Mouse (Mus musculus) kidney, postnatal 0 days (tissue): ENCODE measurements around the gene Gm21885. TPM values are rescaled to one million over a fixed set of nuclear protein-coding genes. Genes with fewer than 3 reads are reported as not detected.

Experiments used
- ATAC-seq: fragments of 200-750 bp; cut with Nextera tagmentation; replicated peaks from 2 replicates; pipeline ENCODE4 v1.8.0; 2017; ENCODE audit warnings: low read depth, moderate number of reproducible peaks, moderate TSS enrichment, moderate library complexity; ENCODE audit not compliant: low FRiP score
- DNase-seq: peaks from one replicate; pipeline ENCODE4 v3.0.0-alpha.2; 2016; ENCODE audit warnings: low spot score
- H3K27ac ChIP-seq: fragments of 300-500 bp; sonication (generic); 2 replicates; pipeline ENCODE4 v1.5.1; 2014; ENCODE audit warnings: mild to moderate bottlenecking
- H3K27me3 ChIP-seq: fragments of 300-500 bp; sonication (generic); 2 replicates; pipeline ENCODE4 v1.6.1; 2014; ENCODE audit warnings: low read length, mixed read lengths; ENCODE audit not compliant: insufficient read depth
- H3K36me3 ChIP-seq: fragments of 300-500 bp; sonication (generic); 2 replicates; pipeline ENCODE4 v1.6.1; 2014; ENCODE audit warnings: low read length, mixed read lengths; ENCODE audit not compliant: insufficient read depth
- H3K4me1 ChIP-seq: fragments of 300-500 bp; sonication (generic); replicated peaks from 2 replicates; pipeline ENCODE4 v1.6.1; 2014; ENCODE audit warnings: antibody characterized with exemption, low read length, mixed read lengths; ENCODE audit not compliant: insufficient read depth
- H3K4me2 ChIP-seq: fragments of 300-500 bp; sonication (generic); 2 replicates; pipeline ENCODE4 v1.6.1; 2014; ENCODE audit warnings: mild to moderate bottlenecking, low read length, moderate library complexity, mixed read lengths
- H3K4me3 ChIP-seq: fragments of 300-500 bp; sonication (generic); replicated peaks from 2 replicates; pipeline ENCODE4 v1.5.1; 2014; ENCODE audit warnings: low read depth, low read length
- H3K9ac ChIP-seq: fragments of 300-500 bp; sonication (generic); 2 replicates; pipeline ENCODE4 v1.6.1; 2014; ENCODE audit warnings: low read depth, low read length
- H3K9me3 ChIP-seq: fragments of 300-500 bp; sonication (generic); replicated peaks from 2 replicates; pipeline ENCODE4 v1.6.1; 2016; ENCODE audit warnings: low read length, inconsistent platforms, mixed read lengths
- CTCF ChIP-seq: IDR thresholded peaks from 2 replicates; pipeline ENCODE4 v1.5.1; 2016; ENCODE audit warnings: antibody characterized with exemption, low read depth, mild to moderate bottlenecking, moderate library complexity
- WGBS: fragments of 180-500 bp; shearing (Covaris S2); extraction: QIAGEN DNeasy Blood & Tissue Kit; methylation state at CpG from one replicate; pipeline ENCODE4 v1.1.7; 2014; 5-methylcytosine and 5-hydroxymethylcytosine counted together
- polyA plus RNA-seq: library from polyadenylated mRNA; unstranded; fragments of >200 nt; fragmentation: Nextera tagmentation; extraction: Ambion mirVana; gene quantifications from 2 replicates; pipeline ENCODE4 v1.2.1, GENCODE M21; 2015

Gene Gm21885
- polyA plus RNA-seq, 1 experiment from 2014 or later, result 0.28 TPM

GRCm38 (mm10) chr11:94328644-94329025 lies 47.0 kb downstream of the Gm21885 start:
- Histone ChIP-seq H3K27me3 (no peaks in the 10 kb centered on the region), H3K9me3 (no peaks in the 10 kb centered on the region), H3K36me3 (no peaks in the 10 kb centered on the region), H3K4me3 (peak overlapping the region; percentile 70), H3K9ac (peak overlapping the region; percentile 98), H3K4me2 (peak overlapping the region; percentile 79), H3K4me1 (no peaks in the 10 kb centered on the region; the same call in 1 of the 2 replicates), H3K27ac (peak overlapping the region; percentile 100)
- no peak for DNase-seq
- no peak for TF ChIP-seq CTCF
- ATAC-seq, result no peak
- under 1% methylated on average over 10 of the region's 10 CpGs for WGBS

DNA sequence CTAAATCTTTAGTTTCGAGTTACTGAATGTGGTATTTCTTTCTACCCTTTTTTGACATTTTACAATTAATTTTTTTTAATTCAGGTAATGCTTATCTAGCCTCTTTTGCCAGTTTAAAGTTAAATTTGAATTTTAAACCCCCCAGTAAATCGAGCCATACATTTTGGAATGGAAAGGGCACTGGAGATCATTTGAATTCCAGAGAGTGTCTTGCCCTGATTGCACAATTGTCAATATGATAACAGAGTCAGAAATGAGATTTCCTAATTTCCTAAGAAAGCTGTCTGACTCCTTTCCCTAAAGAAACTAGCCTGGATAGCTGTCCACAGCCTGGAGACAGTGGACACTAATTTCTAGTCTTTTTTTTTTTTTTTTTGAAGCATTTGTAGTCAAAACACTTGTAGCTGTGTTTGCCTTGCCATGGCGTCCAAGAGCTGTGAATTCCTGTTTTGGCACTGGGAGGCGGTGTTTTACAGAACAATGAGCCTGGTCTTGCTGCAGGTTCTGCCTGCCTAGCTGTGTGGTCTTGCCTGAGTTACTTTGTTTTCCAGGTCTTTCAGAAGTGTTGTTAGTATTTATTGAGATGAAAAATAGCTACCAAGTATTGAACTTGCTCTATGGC lies 47.7 kb downstream of the Gm21885 start:
- H3K9ac ChIP-seq, result no peak overlapping the region
- ATAC-seq (no peak), DNase-seq (peak; percentile 82)
- no peak overlapping the region for H3K4me3 ChIP-seq
- H3K36me3 ChIP-seq, result peaks cover 2% of the 10 kb centered on the region; the same call in 1 of the 2 replicates
- H3K27ac ChIP-seq, result no peak overlapping the region
- no peak overlapping the region for H3K4me2 ChIP-seq
- peak; percentile 63 for TF ChIP-seq CTCF
- H3K27me3 ChIP-seq, result no peaks in the 10 kb centered on the region
- WGBS, result 53% methylated on average over 4 of the region's 4 CpGs
- no peaks in the 10 kb centered on the region for H3K9me3 ChIP-seq
- H3K4me1 ChIP-seq, result no peaks in the 10 kb centered on the region; the same call in 1 of the 2 replicates

DNA sequence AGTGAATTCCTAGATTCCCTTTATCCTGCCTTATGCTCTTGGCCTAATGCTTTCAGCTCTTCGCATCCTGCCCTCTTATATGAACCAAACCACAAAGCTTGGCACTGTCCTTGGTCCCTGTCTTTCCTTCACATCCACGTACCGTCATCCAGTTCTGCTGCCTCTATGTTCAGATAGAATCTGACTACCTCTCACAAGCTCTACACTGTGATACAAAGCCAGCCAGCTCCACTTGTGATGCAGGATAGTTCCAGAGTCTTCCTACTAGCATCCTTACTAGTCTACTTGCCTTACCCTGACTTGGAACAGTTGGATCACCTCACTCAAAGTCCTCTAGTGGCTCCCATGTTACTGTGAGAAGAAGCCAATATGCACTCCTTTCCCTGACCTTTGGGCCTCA lies 48.5 kb downstream of the Gm21885 start:
- H3K4me3 ChIP-seq, result no peak overlapping the region
- WGBS, result 89% methylated on average over 3 of the region's 3 CpGs
- H3K4me2 ChIP-seq, result no peak overlapping the region

GRCm38 (mm10) chr11:94332726-94333125 lies 51.1 kb downstream of the Gm21885 start:
- H3K4me2 ChIP-seq, result no peak overlapping the region
- 82% methylated on average over 6 of the region's 6 CpGs for WGBS
- H3K27me3 ChIP-seq, result no peaks in the 10 kb centered on the region
- no peak for TF ChIP-seq CTCF
- no peak overlapping the region for H3K4me3 ChIP-seq
- ATAC-seq (no peak), DNase-seq (no peak)
- no peak overlapping the region for H3K9ac ChIP-seq
- no peaks in the 10 kb centered on the region; the same call in 1 of the 2 replicates for H3K4me1 ChIP-seq
- H3K36me3 ChIP-seq, result peaks cover 19% of the 10 kb centered on the region
- H3K27ac ChIP-seq, result no peak overlapping the region
- H3K9me3 ChIP-seq, result no peaks in the 10 kb centered on the region

More for the DNA sequence above, 48.5 kb downstream of the Gm21885 start:
- no peak for TF ChIP-seq CTCF
- Histone ChIP-seq H3K9me3 (no peaks in the 10 kb centered on the region), H3K4me1 (no peaks in the 10 kb centered on the region; the same call in 1 of the 2 replicates), H3K27me3 (no peaks in the 10 kb centered on the region), H3K36me3 (peaks cover 7% of the 10 kb centered on the region), H3K27ac (no peak overlapping the region), H3K9ac (no peak overlapping the region)
- DNase-seq (no peak), ATAC-seq (no peak)

GRCm38 (mm10) chr11:94334386-94334968 lies 52.8 kb downstream of the Gm21885 start:
- ATAC-seq (no peak), DNase-seq (no peak)
- no peak overlapping the region for H3K4me3 ChIP-seq
- 84% methylated on average over 8 of the region's 8 CpGs for WGBS
- H3K27ac ChIP-seq, result no peak overlapping the region
- no peaks in the 10 kb centered on the region for H3K9me3 ChIP-seq
- no peak overlapping the region for H3K4me2 ChIP-seq
- H3K36me3 ChIP-seq, result peaks cover 35% of the 10 kb centered on the region
- H3K9ac ChIP-seq, result no peak overlapping the region
- no peaks in the 10 kb centered on the region; the same call in 1 of the 2 replicates for H3K4me1 ChIP-seq
- H3K27me3 ChIP-seq, result no peaks in the 10 kb centered on the region
- no peak for TF ChIP-seq CTCF

Other genes with a start within 250 kb of the Gm21885 start
- gene Tob1, start 70.4 kb upstream of the Gm21885 start, polyA plus RNA-seq, result 55.2 and 56.6 TPM in 2 replicates
- gene Wfikkn2, start 35.9 kb upstream of the Gm21885 start, polyA plus RNA-seq, result 1.0 and 1.2 TPM in 2 replicates
- gene Luc7l3, start 40.1 kb downstream of the Gm21885 start, polyA plus RNA-seq, result 107 and 108 TPM in 2 replicates
- 17.9 and 21.9 TPM in 2 replicates for gene Ankrd40, start 46.1 kb downstream of the Gm21885 start, polyA plus RNA-seq
- gene Abcc3, start 111.1 kb downstream of the Gm21885 start, polyA plus RNA-seq, result 9.1 and 10.5 TPM in 2 replicates
- 4.4 and 5.2 TPM in 2 replicates for gene Cacna1g, start 192.3 kb downstream of the Gm21885 start, polyA plus RNA-seq
- gene Spata20, start 204.3 kb downstream of the Gm21885 start, polyA plus RNA-seq, result 0.40 TPM in 1 of 2 replicates, not detected in the other
- 34.7 and 37.5 TPM in 2 replicates for gene Epn3, start 218.1 kb downstream of the Gm21885 start, polyA plus RNA-seq
- 3.2 and 3.5 TPM in 2 replicates for gene Mycbpap, start 239.9 kb downstream of the Gm21885 start, polyA plus RNA-seq